Mouse (Mus musculus): ENCODE measurements around the gene Gm8332. TPM values are rescaled to one million over a fixed set of nuclear protein-coding genes. Genes with fewer than 3 reads are reported as not detected.
"Not testable (repeated sequence)": the region's sequence is repeated elsewhere in the genome, so short reads cannot be mapped to it uniquely, and the experiment has no call there.

Gm8332 gene
- total RNA-seq (2021): not detected
- long read RNA-seq, experiment 1: 0 reads
- long read RNA-seq, experiment 2: 0 reads

GRCm38 (mm10) chr12:88250000-88250399, at the start of gene Gm8332:
TSS of gene Gm8332 (minus strand) at chr12:88250100.
- DNase-seq (ENCODE audit: low spot score in 2 of 2): not testable (repeated sequence)

- DNase-seq (ENCODE audit: low spot score in 2 of 2): not testable (repeated sequence)
These were observed 47.3 kb upstream of the Gm8332 start for GRCm38 (mm10) chr12:88297171-88297570.

GRCm38 (mm10) chr12:88293082-88293481, 43.2 kb upstream of the Gm8332 start:
- DNase-seq (ENCODE audit: low spot score in 2 of 2): not testable (repeated sequence)

GRCm38 (mm10) chr12:88285224-88285623, 35.3 kb upstream of the Gm8332 start:
- not testable (repeated sequence) for DNase-seq (ENCODE audit: low spot score in 2 of 2)

GRCm38 (mm10) chr12:88274400-88274799, 24.5 kb upstream of the Gm8332 start, which contains the start of gene Gm5662:
TSS of gene Gm5662 (minus strand) at chr12:88274500.
- DNase-seq (ENCODE audit: low spot score in 2 of 2): not testable (repeated sequence)

- no peak for DNase-seq (ENCODE audit: low spot score in 2 of 2)
These were observed 7.3 kb upstream of the Gm8332 start for GRCm38 (mm10) chr12:88257241-88257640.

GRCm38 (mm10) chr12:88255917-88256316, 6.0 kb upstream of the Gm8332 start:
- DNase-seq (ENCODE audit: low spot score in 2 of 2): not testable (repeated sequence)

- DNase-seq (ENCODE audit: low spot score in 2 of 2): not testable (repeated sequence)
These were observed 4.1 kb downstream of the Gm8332 start for GRCm38 (mm10) chr12:88245786-88246185.

GRCm38 (mm10) chr12:88242940-88243339, 7.0 kb downstream of the Gm8332 start:
- DNase-seq (ENCODE audit: low spot score in 2 of 2): not testable (repeated sequence)

GRCm38 (mm10) chr12:88219445-88219844, 30.5 kb downstream of the Gm8332 start:
- DNase-seq (ENCODE audit: low spot score in 2 of 2): no peak

GRCm38 (mm10) chr12:88218059-88218458, 31.8 kb downstream of the Gm8332 start:
- not testable (repeated sequence) for DNase-seq (ENCODE audit: low spot score in 2 of 2)

- no peak for DNase-seq (ENCODE audit: low spot score in 2 of 2)
These were observed 35.3 kb downstream of the Gm8332 start for GRCm38 (mm10) chr12:88214641-88215040.

GRCm38 (mm10) chr12:88211458-88211857, 38.4 kb downstream of the Gm8332 start:
- DNase-seq (ENCODE audit: low spot score in 2 of 2): not testable (repeated sequence)

- no peak for DNase-seq (ENCODE audit: low spot score in 2 of 2)
These were observed 47.0 kb downstream of the Gm8332 start for GRCm38 (mm10) chr12:88202856-88203255.

Other genes starting within 250 kb of the Gm8332 start
- gene Gm2075, start 238.3 kb downstream of the Gm8332 start, total RNA-seq (2021): not detected
- not detected for gene Gm6803, start 231.3 kb downstream of the Gm8332 start, total RNA-seq (2021)
- not detected for gene Gm2056, start 223.1 kb downstream of the Gm8332 start, total RNA-seq (2021)
- gene Gm16368, start 166.4 kb downstream of the Gm8332 start, total RNA-seq (2021): not detected
- not detected for gene Gm10436, start 68.0 kb downstream of the Gm8332 start, total RNA-seq (2021)
- gene Gm5662, start 24.4 kb upstream of the Gm8332 start, total RNA-seq (2021): not detected
- gene Gm5039, start 73.9 kb upstream of the Gm8332 start, total RNA-seq (2021): not detected
- gene Adck1, start 110.5 kb upstream of the Gm8332 start, total RNA-seq (2021): 10 to 100 TPM; 20.5 to 22.6 TPM

All from adrenal gland, postnatal 4 days (tissue).